Mouse (Mus musculus) limb, embryonic 13.5 days (tissue): Measurements from ENCODE around the gene Mboat7. TPM values are rescaled to one million over a fixed set of nuclear protein-coding genes. Genes with fewer than 3 reads are reported as not detected.
"Not testable (repeated sequence)": the region's sequence is repeated elsewhere in the genome, so short reads cannot be mapped to it uniquely, and the experiment has no call there.

Source experiments
- ATAC-seq: fragments of 200-750 bp; cut with Nextera tagmentation; 2 replicates; pipeline ENCODE4 v1.8.0; 2017; ENCODE audit warnings: low read depth, moderate number of reproducible peaks, moderate TSS enrichment; ENCODE audit not compliant: low FRiP score
- H3K27ac ChIP-seq: fragments of 300-500 bp; sonication (generic); 2 replicates; pipeline ENCODE4 v1.5.1; 2015; ENCODE audit warnings: inconsistent platforms, mild to moderate bottlenecking, moderate library complexity
- H3K27me3 ChIP-seq: fragments of 300-500 bp; sonication (generic); 2 replicates; pipeline ENCODE4 v1.6.1; 2015; ENCODE audit warnings: mild to moderate bottlenecking, inconsistent platforms
- H3K36me3 ChIP-seq: fragments of 300-500 bp; sonication (generic); 2 replicates; pipeline ENCODE4 v1.6.1; 2015; ENCODE audit warnings: inconsistent platforms, mild to moderate bottlenecking, moderate library complexity
- H3K4me1 ChIP-seq: fragments of 300-500 bp; sonication (generic); 2 replicates; pipeline ENCODE4 v1.6.1; 2015; ENCODE audit warnings: inconsistent platforms
- H3K4me2 ChIP-seq: fragments of 300-500 bp; sonication (generic); replicated peaks from 2 replicates; pipeline ENCODE4 v1.6.1; 2015; ENCODE audit warnings: inconsistent platforms, mild to moderate bottlenecking, moderate library complexity
- H3K4me3 ChIP-seq: fragments of 300-500 bp; sonication (generic); 2 replicates; pipeline ENCODE4 v1.5.1; 2015; ENCODE audit warnings: moderate library complexity, mild to moderate bottlenecking, inconsistent platforms
- H3K9ac ChIP-seq: fragments of 300-500 bp; sonication (generic); 2 replicates; pipeline ENCODE4 v1.6.1; 2015; ENCODE audit warnings: mild to moderate bottlenecking, inconsistent platforms
- H3K9me3 ChIP-seq: fragments of 300-500 bp; sonication (generic); 2 replicates; pipeline ENCODE4 v1.6.1; 2016; ENCODE audit warnings: inconsistent platforms
- WGBS: fragments of 180-500 bp; shearing (Covaris S2); methylation state at CpG from one replicate; pipeline ENCODE4 v1.1.7; 2015; 5-methylcytosine and 5-hydroxymethylcytosine counted together
- polyA plus RNA-seq: library from polyadenylated mRNA; unstranded; fragments of >200 nt; fragmentation: Nextera tagmentation; extraction: Ambion mirVana; gene quantifications from 2 replicates; pipeline ENCODE4 v1.2.1, GENCODE M21; 2015

Mboat7 gene
- polyA plus RNA-seq, 1 experiment from 2014 or later: 67.6 TPM

DNA sequence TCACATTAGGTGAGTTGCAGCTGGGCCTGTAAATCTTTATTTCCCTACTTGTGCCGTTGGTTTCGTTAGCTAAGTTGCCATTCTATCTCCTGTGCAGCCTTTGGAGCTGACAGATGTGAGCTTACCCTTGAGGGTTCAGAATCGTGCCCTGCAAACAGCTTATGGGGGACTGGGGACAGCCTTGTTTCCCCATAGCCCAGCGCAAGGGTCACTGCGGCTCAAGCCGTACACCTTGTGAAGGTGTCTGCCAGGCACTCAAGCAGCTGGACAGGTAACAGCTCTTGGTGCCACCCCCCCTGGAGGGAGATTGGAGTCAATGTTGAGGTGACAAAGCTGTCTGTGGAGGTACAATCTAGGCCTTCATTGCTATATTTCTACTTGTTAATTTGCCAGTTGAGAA lies 12.6 kb upstream of the Mboat7 start:
- WGBS: 22% methylated on average over 6 of the region's 6 CpGs

DNA sequence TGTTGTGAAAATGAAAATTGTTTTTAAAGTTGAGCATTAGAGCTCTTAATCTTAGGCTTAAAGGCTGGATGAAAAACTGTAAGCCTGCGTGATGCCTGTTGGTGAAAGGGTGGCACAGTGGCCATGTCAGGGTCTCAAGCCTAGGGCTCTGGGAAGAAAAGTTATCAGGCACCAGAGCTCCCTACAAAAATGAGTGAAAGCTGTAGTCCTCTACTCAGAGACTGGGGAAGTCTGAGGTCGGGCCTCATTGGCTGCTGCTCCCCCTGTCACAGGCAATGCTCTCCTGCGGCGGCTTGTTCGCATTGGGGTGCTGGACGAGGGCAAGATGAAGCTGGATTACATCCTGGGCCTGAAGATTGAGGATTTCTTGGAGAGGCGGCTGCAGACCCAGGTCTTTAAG lies 12.1 kb upstream of the Mboat7 start:
- H3K27me3 ChIP-seq, ATAC-seq, H3K9me3 ChIP-seq: not testable (repeated sequence)
- WGBS: under 1% methylated on average over 7 of the region's 7 CpGs
- Histone ChIP-seq H3K4me3 (peak overlapping the region; percentile 86), H3K4me2 (peak overlapping the region; percentile 96), H3K4me1 (peaks cover 14% of the 10 kb centered on the region), H3K36me3 (peaks cover 42% of the 10 kb centered on the region), H3K27ac (peak overlapping the region; percentile 72), H3K9ac (peak overlapping the region; percentile 93)

More for the DNA sequence above, 12.6 kb upstream of the Mboat7 start:
- no peak for ATAC-seq
- Histone ChIP-seq H3K4me2 (peak overlapping the region; percentile 96), H3K36me3 (peaks cover 37% of the 10 kb centered on the region), H3K4me3 (peak overlapping the region; percentile 86), H3K27me3 (no peaks in the 10 kb centered on the region), H3K27ac (peak overlapping the region; percentile 4; the same call in 1 of the 2 replicates), H3K4me1 (peaks cover 14% of the 10 kb centered on the region), H3K9me3 (no peaks in the 10 kb centered on the region), H3K9ac (peak overlapping the region; percentile 93)

DNA sequence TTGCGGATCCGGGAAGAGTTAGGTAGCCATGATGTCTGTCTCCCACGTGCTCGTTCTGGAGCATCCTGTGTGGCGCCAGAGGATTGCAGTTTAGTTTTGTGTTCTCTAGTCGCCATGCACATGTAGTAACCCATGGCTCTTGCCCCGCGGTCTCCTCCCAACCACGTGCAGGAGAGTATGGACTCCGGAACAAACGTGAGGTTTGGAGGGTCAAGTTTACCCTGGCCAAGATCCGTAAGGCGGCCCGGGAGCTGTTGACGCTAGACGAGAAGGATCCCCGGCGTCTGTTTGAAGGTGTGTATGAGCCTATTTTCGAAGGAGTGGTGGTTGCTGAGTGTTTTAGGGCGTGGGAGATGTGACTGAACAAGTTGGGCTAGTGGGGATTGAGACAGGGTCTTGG lies 11.2 kb upstream of the Mboat7 start:
- Histone ChIP-seq H3K9ac (peak overlapping the region; percentile 93), H3K4me1 (peaks cover 14% of the 10 kb centered on the region), H3K9me3 (no peaks in the 10 kb centered on the region), H3K36me3 (peaks cover 51% of the 10 kb centered on the region), H3K27me3 (no peaks in the 10 kb centered on the region), H3K27ac (peak overlapping the region; percentile 94), H3K4me3 (peak overlapping the region; percentile 86), H3K4me2 (peak overlapping the region; percentile 96)
- under 1% methylated on average over 20 of the region's 20 CpGs for WGBS
- peak; percentile 35 for ATAC-seq

DNA sequence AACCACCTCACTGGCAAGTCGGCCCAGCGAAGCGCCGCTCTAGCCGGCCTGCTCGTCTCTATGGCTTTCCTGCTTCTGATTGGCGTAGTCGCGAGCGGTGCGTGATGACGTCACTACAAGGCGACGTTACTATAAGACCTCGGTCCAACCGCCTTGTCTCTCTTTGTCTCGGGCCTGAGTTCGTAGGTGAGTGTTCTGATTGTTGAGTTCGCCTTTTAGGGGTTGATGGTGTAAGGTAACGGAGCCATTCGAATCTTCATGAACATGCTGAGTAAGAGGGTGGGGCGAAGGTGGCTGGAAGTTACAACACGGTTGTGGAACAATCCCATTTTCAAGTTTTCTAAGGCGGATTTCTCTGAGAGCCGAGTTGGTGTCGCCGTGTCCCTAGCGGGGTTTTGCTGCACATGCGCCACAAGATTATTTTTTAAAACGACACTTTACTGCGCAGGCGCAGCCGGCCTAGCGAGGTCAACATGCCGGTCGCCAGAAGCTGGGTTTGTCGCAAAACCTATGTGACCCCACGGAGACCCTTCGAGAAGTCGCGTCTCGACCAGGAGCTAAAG lies 10.6 kb upstream of the Mboat7 start, which contains the start of gene Rps9:
Gene Rps9 (plus strand): TSS at position 115 of the 563 bp plus-strand sequence.
- under 1% methylated on average over 42 of the region's 42 CpGs for WGBS
- Histone ChIP-seq H3K4me1 (peaks cover 14% of the 10 kb centered on the region), H3K27me3 (no peaks in the 10 kb centered on the region), H3K9ac (peak within 1 kb of the TSS; percentile 93), H3K4me3 (peak within 1 kb of the TSS; percentile 86), H3K4me2 (peak within 1 kb of the TSS; percentile 96), H3K9me3 (no peaks in the 10 kb centered on the region), H3K27ac (peak within 1 kb of the TSS; percentile 94), H3K36me3 (peaks cover 57% of the 10 kb centered on the region)
- peak; percentile 94 for ATAC-seq

DNA sequence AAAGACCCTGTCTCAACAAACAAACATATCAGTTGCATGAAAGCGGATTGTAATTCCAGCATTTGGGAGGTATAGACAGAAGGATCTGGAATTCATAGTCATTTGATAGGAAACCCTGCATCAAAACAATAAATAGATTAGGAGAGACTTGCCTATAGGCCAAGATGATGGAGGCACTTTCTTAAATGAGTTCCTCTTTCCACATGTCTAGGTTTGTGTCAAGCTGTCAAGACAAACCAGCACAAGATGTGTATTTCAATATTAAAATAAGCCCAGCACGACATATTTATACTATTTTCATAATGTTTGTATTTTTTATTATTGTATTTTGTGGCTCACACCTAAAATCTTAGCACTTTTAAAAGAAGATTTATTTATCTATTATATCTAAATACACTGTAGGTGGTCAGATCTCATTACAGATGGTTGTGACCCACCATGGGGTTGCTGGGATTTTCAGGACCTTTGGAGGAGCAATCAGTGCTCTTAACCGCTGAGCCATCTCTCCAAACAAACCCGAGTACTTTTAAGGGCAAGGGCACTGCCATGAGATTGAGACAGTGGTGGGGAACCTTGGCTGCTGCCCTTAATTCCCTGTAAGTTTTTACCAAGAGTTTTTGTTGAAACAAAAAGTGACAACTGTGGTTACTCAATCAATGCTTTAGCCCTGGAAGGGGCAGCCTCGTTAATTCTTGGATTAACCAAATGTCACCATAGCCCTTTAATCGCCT lies 10.0 kb upstream of the Mboat7 start:
- H3K9ac ChIP-seq: peak overlapping the region; percentile 93
- H3K9me3 ChIP-seq: no peaks in the 10 kb centered on the region
- H3K4me2 ChIP-seq: peak overlapping the region; percentile 96
- H3K27ac ChIP-seq: peak overlapping the region; percentile 94
- peaks cover 63% of the 10 kb centered on the region for H3K36me3 ChIP-seq
- WGBS: 22% methylated on average over 6 of the region's 6 CpGs
- ATAC-seq: peak; percentile 34
- H3K4me3 ChIP-seq: peak overlapping the region; percentile 86
- no peaks in the 10 kb centered on the region for H3K27me3 ChIP-seq
- H3K4me1 ChIP-seq: peaks cover 14% of the 10 kb centered on the region

DNA sequence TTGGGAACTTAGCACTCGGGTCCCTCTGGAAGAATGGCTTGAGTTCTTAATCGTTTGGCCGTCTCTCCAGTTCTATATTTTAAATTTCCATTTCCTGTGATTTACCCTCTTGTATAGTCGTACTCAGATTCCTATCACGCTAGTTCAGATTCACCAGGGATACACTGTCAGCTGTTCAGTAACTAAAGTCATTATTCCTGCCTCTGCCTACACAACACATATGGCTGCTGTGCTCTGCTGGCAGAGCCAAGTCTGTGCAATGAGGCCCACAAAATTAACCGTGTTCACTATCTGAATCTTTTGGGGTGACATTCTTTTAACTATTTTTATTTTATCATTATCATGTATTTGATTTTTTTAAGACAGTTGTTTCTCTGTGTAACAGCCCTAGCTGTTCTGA lies 5.1 kb upstream of the Mboat7 start:
- Histone ChIP-seq H3K4me2 (no peak overlapping the region), H3K4me1 (peaks cover 15% of the 10 kb centered on the region), H3K9me3 (no peaks in the 10 kb centered on the region), H3K9ac (no peak overlapping the region), H3K27ac (no peak overlapping the region), H3K27me3 (no peaks in the 10 kb centered on the region), H3K4me3 (no peak overlapping the region), H3K36me3 (peaks cover 57% of the 10 kb centered on the region)
- no peak for ATAC-seq
- 95% methylated on average over 6 of the region's 6 CpGs for WGBS

DNA sequence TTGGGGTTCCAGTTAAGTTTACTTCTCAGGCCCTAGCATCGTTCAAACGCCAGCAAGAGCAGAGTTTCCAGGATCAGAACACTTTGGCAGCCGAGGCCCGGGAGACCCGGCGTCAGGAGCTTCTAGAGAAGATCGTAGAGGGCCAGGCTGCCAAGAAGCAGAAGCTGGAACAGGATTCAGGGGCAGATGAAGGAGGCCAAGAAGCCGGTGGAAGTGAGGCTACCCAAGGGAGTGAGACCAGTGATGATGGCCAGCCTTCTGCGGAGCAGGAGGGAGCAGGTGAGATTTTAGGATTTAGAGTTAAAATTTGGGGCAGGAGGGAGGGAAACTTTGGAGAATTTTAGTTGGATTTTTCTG lies 1.6 kb upstream of the Mboat7 start:
- peak overlapping the region; percentile 84 for H3K4me2 ChIP-seq
- peak overlapping the region; percentile 84 for H3K4me3 ChIP-seq
- peak overlapping the region; percentile 97 for H3K27ac ChIP-seq
- not testable (repeated sequence) for ATAC-seq, H3K27me3 ChIP-seq, H3K9me3 ChIP-seq
- H3K36me3 ChIP-seq: peaks cover 53% of the 10 kb centered on the region
- peaks cover 27% of the 10 kb centered on the region for H3K4me1 ChIP-seq
- WGBS: 3% methylated on average over 9 of the region's 9 CpGs
- peak overlapping the region; percentile 94 for H3K9ac ChIP-seq

DNA sequence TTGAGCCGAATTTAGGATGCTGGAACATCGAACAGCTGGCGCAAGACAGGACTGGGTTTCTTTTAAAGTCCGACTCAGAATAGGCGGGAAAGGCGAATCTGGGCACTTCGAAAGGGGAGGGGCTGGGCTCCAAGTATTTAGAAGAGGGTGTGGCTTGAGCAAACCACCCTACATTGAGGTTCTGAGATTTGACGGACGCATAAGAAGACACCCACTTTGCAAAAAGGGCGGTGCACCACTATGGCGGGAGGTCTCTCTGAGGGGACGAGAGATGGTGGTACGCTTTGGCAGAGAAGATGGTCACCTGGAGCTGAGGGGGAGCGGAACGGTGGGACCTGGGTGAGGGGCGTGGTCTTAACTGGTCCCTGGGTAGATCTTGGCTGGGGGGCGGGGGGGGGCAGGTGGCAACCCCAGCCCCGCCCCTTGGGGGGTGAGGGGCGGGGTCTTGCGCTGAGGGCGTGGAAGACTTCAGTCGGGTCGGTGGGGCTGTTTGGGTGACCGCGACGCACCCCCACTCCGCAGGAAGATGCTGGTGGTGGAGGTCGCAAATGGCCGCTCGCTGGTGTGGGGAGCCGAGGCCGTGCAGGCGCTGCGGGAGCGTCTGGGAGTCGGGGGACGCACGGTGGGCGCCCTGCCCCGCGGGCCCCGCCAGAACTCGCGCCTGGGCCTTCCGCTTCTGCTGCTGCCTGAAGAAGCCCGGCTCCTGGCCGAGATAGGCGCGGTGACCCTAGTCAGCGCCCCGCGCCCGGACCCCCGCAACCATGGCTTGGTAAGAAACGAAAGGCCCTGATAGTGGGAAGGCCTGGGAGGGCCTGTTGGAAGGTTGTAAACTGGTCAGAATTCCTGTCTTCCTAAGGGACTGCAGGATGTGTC lies 989 bp upstream of the Mboat7 start:
- Histone ChIP-seq H3K27ac (peak overlapping the region; percentile 97), H3K9me3 (no peaks in the 10 kb centered on the region), H3K27me3 (no peaks in the 10 kb centered on the region), H3K4me2 (peak overlapping the region; percentile 84), H3K4me3 (peak overlapping the region; percentile 84), H3K9ac (peak overlapping the region; percentile 94), H3K4me1 (peaks cover 27% of the 10 kb centered on the region), H3K36me3 (peaks cover 48% of the 10 kb centered on the region)
- under 1% methylated on average over 54 of the region's 55 CpGs for WGBS
- peak; percentile 66 for ATAC-seq

DNA sequence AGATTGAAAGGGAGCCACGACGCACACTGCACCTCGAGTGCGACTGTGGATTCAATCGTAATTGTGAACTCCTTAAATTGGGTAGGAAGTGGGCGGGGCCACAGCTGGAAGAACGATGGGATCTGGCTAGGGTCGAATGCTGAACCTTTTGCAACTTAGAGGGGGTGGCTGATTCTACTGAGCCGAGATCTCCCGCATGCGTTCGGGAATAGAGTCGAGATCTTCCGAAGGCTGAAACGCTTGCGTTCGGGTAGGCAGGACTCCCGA lies 419 bp upstream of the Mboat7 start:
- WGBS: 0% methylated on average over 18 of the region's 18 CpGs

DNA sequence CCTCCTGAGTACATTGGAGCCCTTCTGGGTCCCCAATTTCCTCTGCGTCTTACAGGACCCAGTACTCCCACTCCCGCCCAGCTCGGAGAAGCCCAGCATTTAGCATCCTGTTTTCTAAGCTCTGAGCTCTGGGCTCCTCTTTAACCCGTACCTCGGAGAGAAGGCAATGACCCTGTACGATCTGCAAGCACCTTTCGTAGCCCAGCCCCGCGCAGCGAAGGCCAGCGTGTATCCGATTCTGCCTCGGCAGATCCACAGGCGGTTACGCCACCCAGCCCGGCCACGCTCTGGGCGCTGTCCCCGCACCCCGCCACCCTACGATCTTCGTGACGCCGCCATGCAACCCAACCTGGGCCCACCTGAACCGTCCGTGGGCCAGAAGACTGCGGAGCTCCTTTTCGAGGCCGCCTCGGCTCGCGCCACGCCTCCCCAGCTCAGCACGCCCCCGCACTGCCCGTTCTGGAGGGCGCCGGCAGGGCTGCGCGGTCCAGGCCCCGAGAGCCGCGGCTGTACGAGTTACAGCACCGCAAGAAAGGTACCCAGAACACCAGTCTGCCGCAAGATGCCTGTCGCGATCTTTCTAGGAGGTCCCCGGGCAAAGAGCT lies 839 bp downstream of the Mboat7 start, which contains the start of gene Tsen34:
Gene Tsen34 (plus strand): TSS at position 482 of the 605 bp plus-strand sequence.
- Histone ChIP-seq H3K9me3 (no peaks in the 10 kb centered on the region), H3K4me1 (peaks cover 27% of the 10 kb centered on the region), H3K27ac (peak within 1 kb of the TSS; percentile 97), H3K9ac (peak within 1 kb of the TSS; percentile 94), H3K36me3 (peaks cover 47% of the 10 kb centered on the region), H3K4me2 (peak within 1 kb of the TSS; percentile 84), H3K4me3 (peak within 1 kb of the TSS; percentile 84), H3K27me3 (no peaks in the 10 kb centered on the region)
- ATAC-seq: peak; percentile 65
- WGBS: under 1% methylated on average over 49 of the region's 49 CpGs

More for the DNA sequence above, 419 bp upstream of the Mboat7 start:
- no peak; the same call in 1 of the 2 replicates for ATAC-seq
- Histone ChIP-seq H3K4me1 (peaks cover 27% of the 10 kb centered on the region), H3K27me3 (no peaks in the 10 kb centered on the region), H3K4me3 (peak overlapping the region; percentile 84), H3K4me2 (peak overlapping the region; percentile 84), H3K36me3 (peaks cover 47% of the 10 kb centered on the region), H3K9me3 (no peaks in the 10 kb centered on the region), H3K9ac (peak overlapping the region; percentile 94), H3K27ac (peak overlapping the region; percentile 97)

DNA sequence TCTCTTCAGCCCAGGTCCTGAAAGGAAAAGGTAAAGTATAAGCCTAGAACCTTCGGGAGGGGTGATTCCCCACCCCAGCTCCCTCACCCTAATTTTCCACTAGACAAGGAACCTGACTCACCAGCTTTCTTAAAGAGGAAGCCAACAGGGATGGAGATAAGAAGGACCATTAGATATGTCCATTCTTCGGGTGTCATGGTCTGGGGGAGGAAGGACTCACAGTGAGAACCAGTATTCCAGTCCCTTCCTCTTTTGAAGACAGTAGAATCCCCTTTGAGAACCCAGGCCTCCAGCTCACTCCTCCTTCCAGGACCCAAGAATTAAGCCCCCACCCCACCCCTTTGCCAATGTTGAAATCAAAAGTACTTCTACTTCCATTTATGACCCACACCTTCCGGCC lies 1.4 kb downstream of the Mboat7 start:
- H3K36me3 ChIP-seq: peaks cover 47% of the 10 kb centered on the region
- no peaks in the 10 kb centered on the region for H3K27me3 ChIP-seq
- H3K4me2 ChIP-seq: peak overlapping the region; percentile 84
- peak overlapping the region; percentile 84 for H3K4me3 ChIP-seq
- 30% methylated on average over 3 of the region's 3 CpGs for WGBS
- ATAC-seq: no peak
- H3K9ac ChIP-seq: peak overlapping the region; percentile 94
- H3K9me3 ChIP-seq: no peaks in the 10 kb centered on the region
- peaks cover 27% of the 10 kb centered on the region for H3K4me1 ChIP-seq
- peak overlapping the region; percentile 97; the same call in 1 of the 2 replicates for H3K27ac ChIP-seq
